Mouse (Mus musculus) heart, adult 2 months (tissue): ENCODE results near the gene Cdc16.

Source experiments
- CTCF ChIP-seq: fragments of 200-600 bp; IDR thresholded peaks from 2 replicates; pipeline ENCODE4 v1.8.1; 2022; ENCODE audit warnings: antibody characterized with exemption, mild to moderate bottlenecking, moderate library complexity
- EP300 ChIP-seq: fragments of 200-500 bp; IDR thresholded peaks from 2 replicates; pipeline ENCODE4 v1.6.1; 2011; ENCODE audit warnings: low read depth, low read length, control low read depth; ENCODE audit not compliant: insufficient read depth
- POLR2A ChIP-seq: fragments of 200-500 bp; IDR thresholded peaks from 2 replicates; pipeline ENCODE4 v1.6.1; 2011; ENCODE audit warnings: mild to moderate bottlenecking, low read depth, low read length, control low read depth; ENCODE audit not compliant: insufficient read depth

DNA sequence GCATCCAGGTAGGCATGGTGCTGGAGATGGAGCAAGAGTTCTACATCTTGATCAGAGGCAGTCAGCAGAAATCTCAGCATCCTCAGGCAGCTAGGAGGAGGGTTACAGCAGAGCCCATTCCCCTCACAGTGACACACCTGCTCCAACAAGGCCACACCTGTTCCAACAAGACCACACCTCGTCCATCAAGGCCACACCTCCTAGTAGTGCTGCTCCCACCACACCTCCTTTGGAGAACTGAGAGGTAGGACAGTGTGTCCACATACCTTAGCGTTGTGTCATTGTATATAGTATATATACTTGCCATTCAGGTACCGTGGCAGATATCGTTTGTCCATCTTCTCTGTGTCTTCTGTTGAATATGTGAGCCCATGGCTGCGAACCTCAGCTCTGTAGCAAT is 40.2 kb downstream of the Cdc16 start:
- TF ChIP-seq POLR2A (no peak), CTCF (no peak), EP300 (no peak)
